Mouse (Mus musculus): ENCODE data around the gene Sgcd.
"Not testable (repeated sequence)": the region's sequence is repeated elsewhere in the genome, so short reads cannot be mapped to it uniquely, and the experiment has no call there.

Gene Sgcd

GRCm38 (mm10) chr11:47445683-47446082 is 543.1 kb downstream of the Sgcd start:
- no peak for DNase-seq

DNA sequence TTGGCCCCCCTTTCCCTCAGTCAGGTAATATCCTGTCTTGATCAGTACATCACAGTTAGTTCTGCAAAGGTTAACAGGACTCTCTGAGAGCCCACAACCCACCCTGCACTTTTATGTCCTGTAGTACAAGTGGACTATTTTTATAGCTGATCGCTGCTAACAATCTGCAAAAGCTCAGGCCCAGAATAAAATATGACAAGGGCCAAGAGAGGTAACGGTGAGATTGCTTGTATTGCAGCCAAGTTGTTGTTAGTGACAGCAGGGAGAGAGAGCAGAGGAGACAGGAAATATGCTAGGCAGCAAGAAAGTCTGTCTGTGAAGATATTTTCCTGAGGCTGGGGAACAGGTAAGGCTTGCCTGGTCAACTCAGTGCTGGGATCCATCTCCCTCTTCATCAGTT is 546.5 kb downstream of the Sgcd start:
- no peak for DNase-seq

- DNase-seq = no peak
These were observed 589.2 kb downstream of the Sgcd start for GRCm38 (mm10) chr11:47399607-47400006.

GRCm38 (mm10) chr11:47390798-47391197 is 598.0 kb downstream of the Sgcd start:
- not testable (repeated sequence) for DNase-seq

GRCm38 (mm10) chr11:47389327-47389726 is 599.4 kb downstream of the Sgcd start:
- no peak for DNase-seq

- no peak for DNase-seq
These were observed 601.0 kb downstream of the Sgcd start for GRCm38 (mm10) chr11:47387726-47388125.

GRCm38 (mm10) chr11:47386136-47386535 is 602.6 kb downstream of the Sgcd start:
- DNase-seq = no peak

DNA sequence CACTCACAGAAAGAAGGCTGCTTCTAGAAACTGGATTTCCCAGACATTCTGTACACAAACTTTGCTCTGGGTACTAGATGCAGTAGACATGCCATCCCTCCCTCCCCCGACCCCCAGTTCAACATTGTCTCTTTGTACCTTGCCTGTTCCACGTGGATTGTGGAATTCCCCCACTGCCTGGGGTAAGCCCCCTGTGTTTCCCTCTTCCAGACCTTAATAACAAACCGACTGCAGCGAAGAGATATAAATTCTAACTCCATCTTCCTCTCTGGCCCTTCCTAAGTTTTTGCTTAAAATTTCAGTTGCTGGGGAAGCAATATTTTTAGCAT is 609.2 kb downstream of the Sgcd start:
- DNase-seq = no peak

DNA sequence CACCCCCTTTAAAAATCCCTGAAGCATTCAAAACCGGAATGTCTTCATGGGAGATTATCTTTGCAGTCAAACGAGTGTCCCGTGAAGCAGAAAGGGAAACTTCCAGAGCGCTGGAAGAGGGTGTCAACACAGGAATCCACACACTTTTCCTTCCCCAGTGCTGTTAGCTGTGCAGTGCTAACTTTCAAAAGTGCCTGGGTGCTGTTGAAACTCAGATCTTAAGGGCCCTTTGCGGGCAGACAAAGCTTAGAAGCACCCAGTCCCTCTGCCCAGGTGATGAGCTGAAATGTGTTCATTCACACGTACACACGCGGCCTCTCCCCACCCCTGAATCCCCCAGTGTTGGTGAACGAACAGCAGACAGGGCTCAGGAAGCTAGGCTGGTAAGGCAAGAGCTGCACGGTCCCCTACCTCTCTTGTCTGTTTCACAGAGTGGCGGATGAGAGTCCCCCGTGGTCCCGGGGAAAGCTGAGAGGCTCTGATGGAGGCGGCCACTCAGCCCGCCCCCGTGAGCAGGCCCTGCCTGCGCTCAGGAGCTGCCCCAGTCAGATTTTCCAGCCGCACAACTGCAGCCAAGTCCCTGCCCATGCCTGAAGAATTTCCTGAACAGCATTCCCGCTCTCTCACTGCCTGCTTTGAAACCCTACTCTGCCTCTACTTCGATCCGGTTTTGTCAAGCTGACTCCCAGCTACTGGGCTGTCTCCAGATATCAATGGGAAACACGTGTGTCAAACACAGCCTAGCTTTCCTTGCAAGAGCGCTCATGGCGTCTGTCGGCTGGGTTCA is 609.7 kb downstream of the Sgcd start:
- DNase-seq = peak; percentile 27

DNA sequence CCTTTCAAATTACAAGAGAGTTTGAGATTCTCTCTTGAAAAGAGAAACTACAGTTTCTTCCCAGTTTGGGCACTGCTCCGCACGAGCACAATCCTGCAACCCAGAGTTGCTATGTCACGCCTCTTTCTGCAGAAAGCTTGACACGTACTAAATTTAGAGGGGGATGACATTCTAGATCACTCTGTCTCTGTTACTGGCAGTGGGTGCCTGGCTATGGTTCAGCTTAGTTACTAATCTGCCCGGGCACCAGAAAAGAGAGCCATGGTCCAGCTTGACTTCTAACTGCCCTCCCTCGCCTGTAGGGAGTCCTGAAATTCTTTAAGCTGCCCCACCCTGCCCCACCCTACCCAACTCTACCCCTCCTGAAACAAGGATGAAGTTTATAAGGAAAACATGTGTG is 611.3 kb downstream of the Sgcd start:
- DNase-seq = no peak

GRCm38 (mm10) chr11:47376915-47377314 is 611.9 kb downstream of the Sgcd start:
- no peak for DNase-seq

- no peak for DNase-seq
These were observed 617.2 kb downstream of the Sgcd start for GRCm38 (mm10) chr11:47371616-47372015.

DNA sequence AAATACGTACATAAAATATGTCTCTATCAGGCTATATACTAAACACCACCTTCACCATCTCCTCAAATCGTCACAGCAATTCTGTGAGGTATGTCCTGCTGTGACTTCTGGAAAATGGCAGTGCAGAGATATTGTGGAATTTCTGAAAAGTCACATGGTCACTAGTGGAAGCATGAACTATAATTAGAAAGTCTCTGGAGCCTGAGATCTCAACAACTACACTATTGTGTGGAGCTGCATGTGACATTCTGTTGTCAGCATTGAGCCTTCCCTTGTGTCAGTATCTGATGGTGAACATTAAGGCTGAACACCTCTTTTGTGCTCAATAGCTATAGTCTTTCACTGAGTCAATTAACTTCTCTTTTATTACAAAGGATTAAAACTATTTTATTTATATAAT is 637.2 kb downstream of the Sgcd start:
- DNase-seq = no peak

- no peak for DNase-seq
These were observed 645.3 kb downstream of the Sgcd start for GRCm38 (mm10) chr11:47343486-47343885.

DNA sequence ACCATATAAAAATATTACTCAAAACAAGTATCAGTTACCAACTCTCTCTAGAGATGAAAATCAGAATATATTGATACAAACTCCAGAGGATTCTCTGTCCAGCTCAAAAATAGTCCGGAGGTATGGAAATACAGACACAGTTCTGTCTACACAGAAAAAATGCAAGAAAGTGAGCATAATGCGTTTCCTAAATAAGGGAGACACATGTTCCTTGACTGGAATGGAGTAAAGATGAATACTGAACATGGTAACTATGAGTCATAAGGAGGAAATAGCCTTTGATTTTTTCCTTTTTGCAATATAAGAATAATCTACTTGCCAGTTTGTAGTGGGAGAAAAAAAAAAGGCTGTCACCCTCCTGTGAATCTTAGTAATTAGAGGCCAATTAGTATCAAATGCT is 655.1 kb downstream of the Sgcd start:
- DNase-seq = no peak

- DNase-seq = no peak
These were observed 683.2 kb downstream of the Sgcd start for GRCm38 (mm10) chr11:47305579-47305978.

GRCm38 (mm10) chr11:47304702-47305450 is 683.9 kb downstream of the Sgcd start:
- no peak for DNase-seq

GRCm38 (mm10) chr11:47299777-47300176 is 689.0 kb downstream of the Sgcd start:
- no peak for DNase-seq

- DNase-seq = no peak
These were observed 690.9 kb downstream of the Sgcd start for GRCm38 (mm10) chr11:47297805-47298340.

DNA sequence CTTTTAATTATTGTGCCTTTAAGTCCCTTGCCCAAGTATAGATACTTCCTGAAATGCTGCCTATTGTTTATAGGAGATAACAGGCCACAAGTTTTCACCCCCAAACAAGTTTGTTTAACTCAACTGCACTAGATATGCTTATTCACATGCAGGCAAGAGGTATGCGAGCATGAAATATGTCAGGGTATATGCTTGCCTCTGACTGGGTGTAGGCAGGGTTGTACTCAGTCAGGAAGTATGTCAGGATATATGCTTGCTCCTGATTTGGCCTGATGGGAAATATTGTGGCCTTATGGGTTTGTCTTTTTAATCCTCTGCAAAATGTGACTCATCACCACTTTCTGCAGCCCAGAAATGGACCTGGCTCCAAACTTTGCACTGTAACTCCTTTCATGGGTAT is 694.0 kb downstream of the Sgcd start:
- DNase-seq = no peak

GRCm38 (mm10) chr11:47276586-47276985 is 712.2 kb downstream of the Sgcd start:
- no peak for DNase-seq

- DNase-seq = no peak
These were observed 720.2 kb downstream of the Sgcd start for GRCm38 (mm10) chr11:47268556-47268955.

GRCm38 (mm10) chr11:47264267-47264984 is 724.3 kb downstream of the Sgcd start:
- DNase-seq = no peak

- no peak for DNase-seq
These were observed 738.5 kb downstream of the Sgcd start for GRCm38 (mm10) chr11:47250301-47250700.
